Mouse (Mus musculus) heart, postnatal 14 days (tissue): Measurements from ENCODE around the gene Smco4. TPM values are rescaled to one million over a fixed set of nuclear protein-coding genes. Genes with fewer than 3 reads are reported as not detected.
"Not testable (repeated sequence)": the region's sequence is repeated elsewhere in the genome, so short reads cannot be mapped to it uniquely, and the experiment has no call there.

Experiments used
- DNase-seq, 2 experiments: peaks; one replicate each; pipeline ENCODE4 v3.0.0; 2021 to 2022
- intact Hi-C: fragments of 180-260 bp; cut with DNase I; formaldehyde crosslinking; loops from one replicate; pipeline ENCODE4 v1.15.1; 2025
- total RNA-seq, 2 experiments: library from RNA; stranded (reverse); gene quantifications; 2 replicates each; pipeline ENCODE4 v1.2.3; 2021

Gene Smco4
- total RNA-seq, 2 experiments from 2014 or later: 20.7 to 21.2 TPM

GRCm38 (mm10) chr9:15535418-15535817, 42.2 kb downstream of the Smco4 start:
- intact Hi-C loops: no loop called here
- DNase-seq: no peak

DNA sequence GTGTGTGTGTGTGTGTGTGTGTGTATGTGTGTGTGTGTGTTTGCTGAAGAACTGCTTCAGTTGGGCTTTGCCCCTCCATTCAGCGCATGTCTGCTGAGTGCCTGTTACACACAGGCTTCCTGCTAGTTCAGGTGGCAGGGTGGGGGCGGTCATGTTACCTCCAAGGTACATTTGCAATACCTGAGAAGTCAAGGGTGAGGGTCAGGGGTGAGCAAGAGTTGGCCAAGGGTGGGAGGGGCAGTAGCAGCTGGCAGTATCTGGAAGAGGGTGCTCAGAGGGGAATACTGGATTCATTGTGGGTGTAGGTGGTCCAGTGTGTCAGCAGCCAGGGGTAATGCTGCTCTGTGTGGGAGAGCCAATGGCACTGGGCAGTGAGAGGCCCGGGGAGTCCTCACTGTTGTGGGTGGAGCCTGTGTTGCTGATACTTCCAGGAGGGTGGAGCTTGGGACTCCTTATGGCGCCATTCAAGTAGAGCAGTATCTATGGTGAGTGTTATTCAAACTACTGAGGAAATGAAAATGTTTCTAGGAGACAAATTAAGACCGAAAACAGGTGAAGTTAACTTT, 43.7 kb downstream of the Smco4 start:
- intact Hi-C loops: no loop called here
- DNase-seq: no peak

GRCm38 (mm10) chr9:15537455-15538048, 44.3 kb downstream of the Smco4 start:
- intact Hi-C loops: no loop called here
- no peak for DNase-seq

DNA sequence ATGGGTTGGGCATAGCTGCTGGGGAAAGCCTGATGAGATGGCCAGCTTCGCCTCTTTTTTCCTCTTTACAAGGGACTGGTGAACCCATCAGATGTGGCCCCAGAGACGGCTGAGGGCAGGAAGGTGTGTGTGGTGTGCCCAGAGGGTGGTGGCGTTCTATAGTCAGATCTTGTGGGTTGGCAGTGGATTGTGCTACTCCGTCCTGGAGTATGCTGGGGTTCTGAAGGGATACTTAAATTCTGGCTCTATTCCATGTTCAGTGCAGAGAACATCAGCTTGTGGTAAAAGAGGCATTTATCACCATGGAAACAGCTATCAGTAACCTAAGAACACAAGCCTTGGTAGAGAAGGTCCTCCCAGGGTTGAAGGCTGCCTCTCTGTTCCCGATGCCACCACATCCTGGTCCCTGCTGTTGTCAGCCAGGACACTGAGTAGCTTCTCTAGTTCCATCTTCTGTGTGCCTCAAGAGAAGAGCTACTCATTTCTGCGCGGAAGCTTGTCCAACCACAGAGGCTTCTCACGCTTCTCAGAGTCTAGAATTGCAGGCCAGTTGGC, 45.8 kb downstream of the Smco4 start:
- intact Hi-C loops: no loop called here
- no peak for DNase-seq

- intact Hi-C loops: no loop called here
- no peak for DNase-seq
Observed at GRCm38 (mm10) chr9:15541735-15542354, 48.6 kb downstream of the Smco4 start.

DNA sequence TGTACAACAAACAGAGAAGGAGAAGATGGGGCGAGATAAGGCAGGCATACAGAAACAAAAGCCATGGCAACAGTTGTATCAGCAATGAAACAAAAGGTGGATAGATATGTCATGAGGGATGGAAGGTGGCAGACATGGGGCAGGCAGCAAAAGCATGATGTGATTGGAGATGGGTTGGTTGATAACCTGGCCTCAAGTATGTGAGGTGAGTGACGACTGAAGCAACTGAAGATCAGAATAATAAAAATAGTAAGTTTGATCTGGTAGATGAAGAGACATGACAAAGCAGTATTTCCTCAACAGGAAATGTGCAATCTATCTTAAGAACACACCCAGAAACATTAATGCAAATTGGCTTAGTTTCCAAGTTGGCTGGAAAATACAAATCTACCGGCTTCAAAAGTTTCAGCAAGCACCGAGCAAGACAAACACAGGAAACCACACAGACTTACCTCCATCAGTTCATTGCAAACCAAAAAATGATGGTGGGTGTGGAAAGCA, 57.3 kb downstream of the Smco4 start:
- DNase-seq: no peak
- intact Hi-C loops: no loop called here

- intact Hi-C loops: not testable (repeated sequence)
Observed at GRCm38 (mm10) chr9:15551073-15551472, 57.8 kb downstream of the Smco4 start.

DNA sequence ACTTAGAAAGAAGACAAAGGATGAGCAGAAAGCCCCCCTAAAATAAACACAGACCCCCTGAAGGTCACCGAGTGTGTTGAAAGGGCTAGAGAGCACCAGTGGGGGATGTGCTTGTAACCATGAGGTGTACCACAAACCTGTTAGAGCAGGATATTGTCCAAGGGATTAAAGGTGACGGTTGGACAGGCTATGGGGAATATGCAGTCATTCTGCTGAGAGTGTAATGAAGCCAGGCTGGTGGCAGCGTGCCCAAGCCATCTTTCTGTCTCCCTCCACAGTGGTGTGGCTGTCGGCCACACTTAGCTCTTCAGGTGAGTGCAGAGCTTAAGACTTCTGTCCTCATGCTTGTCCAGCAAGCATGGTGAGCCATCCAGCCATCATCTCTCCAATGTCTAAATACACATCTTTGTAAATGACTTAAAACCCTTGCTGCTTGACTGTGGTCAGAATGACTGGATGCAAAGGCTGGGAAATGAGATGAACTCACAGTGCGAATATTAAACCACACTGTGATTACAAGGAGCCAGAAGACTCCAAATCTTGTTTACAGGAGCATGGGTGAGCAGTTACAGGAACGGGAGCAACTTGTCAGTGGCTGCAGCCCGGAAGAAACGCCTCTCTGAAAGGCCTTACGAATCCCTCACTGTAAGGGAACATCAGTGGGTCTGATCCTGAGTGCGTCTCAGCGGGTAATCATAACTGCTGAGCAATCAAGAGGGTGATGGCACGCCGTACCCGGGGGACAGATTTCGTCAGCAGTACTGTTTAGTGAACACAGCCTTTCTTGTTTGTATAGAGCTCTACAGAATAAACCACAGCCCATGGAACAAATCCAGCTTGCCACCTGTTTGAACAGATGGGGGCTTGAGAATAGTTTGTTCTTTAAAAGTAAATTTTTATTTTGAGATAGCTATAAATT, 59.0 kb downstream of the Smco4 start:
- intact Hi-C loops: no loop called here
- DNase-seq: no peak

More at GRCm38 (mm10) chr9:15551073-15551472, 57.8 kb downstream of the Smco4 start:
- not testable (repeated sequence) for DNase-seq

DNA sequence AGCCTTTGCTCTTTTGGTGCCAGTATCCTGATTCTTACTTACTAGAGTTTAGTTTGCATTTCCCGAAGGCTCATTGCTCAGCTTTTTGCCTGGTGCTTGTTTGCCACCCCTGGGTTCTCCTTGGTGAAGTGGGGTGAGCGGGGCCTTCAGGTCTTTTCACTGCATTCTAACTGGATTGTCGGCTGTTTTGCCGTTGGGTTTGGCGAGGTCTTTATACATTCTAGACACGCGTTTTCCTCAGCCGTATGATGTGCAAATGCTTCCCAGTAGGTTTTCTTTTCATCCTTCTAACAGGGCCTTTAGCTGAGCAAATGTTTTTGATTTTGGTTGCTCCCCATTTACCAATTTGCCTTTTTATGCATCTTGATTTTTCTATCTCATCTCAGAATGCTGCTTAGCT, 60.1 kb downstream of the Smco4 start:
- intact Hi-C loops: no loop called here
- DNase-seq: no peak

GRCm38 (mm10) chr9:15560451-15560850, 67.2 kb downstream of the Smco4 start:
- DNase-seq: no peak
- intact Hi-C loops: no loop called here

DNA sequence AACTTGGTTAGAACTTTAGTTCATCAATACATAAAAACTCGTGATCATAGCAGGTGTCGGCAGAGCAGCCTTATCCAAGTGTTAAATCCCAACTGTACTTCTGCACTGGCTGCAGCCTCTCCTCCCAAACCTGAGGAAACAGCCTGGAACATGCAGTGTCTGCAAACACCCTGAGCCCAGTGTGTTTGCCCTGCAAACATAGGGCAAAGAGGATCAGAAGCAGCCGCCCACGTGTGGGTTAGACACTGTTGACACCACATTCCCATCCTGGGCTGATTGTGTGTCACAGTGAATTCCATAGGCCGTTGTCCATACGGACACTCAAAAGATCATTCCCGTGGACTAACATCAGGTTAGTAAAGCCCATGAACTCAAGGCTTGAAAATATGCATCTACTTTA, 69.1 kb downstream of the Smco4 start:
- no peak for DNase-seq
- intact Hi-C loops: no loop called here

DNA sequence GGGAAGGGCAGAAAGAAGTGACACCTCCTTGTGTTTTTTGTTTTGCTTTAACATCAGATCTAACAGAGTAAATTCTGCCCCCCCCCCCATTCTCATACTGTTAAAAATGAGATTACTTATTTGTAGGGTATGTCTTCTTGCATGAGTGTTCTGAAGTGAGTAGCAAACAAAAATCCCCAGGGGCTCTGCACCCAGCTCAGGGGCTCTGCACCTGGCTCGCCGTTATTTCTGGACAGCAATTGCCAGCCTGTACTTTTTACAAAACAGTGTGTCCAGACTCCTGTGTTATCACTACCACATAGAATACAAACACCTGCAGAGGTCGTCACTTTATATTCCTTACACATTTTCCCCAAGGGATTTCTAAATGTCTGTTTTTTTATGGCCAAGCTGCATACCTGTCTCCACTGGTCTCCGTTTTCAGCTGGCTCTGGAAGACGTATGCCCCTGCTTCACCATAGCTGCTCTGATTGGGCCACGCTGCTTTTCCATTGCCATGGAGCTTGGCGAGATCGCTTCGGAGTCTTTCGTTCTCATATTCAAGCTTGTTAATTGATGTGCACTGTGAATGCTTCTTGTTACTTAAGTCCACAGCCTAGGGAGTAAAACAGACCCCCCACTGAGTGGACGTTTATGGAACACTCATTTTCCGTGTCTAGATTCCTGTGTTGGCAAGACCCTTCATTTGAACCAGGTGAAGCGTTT, 81.7 kb downstream of the Smco4 start:
- intact Hi-C loops: no loop called here
- DNase-seq: no peak

DNA sequence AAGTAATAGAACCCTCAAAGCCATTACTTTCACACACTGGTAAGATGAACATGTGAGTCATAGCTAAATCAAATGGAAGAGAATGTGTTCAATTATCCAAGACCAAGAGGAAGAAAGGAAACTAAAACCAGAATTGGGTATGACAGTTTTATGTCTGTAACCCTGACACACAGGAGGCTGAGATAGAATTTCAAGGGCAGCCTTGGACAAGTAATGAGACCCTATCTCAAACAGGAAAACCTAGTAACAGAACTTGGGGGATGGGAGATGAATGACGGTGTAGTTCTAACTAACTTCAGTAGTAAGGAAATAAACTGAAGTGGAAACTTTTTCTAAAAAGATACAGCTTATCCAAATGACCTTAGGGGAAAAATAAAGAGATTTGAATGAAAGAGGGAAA, 85.2 kb downstream of the Smco4 start:
- no peak for DNase-seq
- intact Hi-C loops: no loop called here

GRCm38 (mm10) chr9:15578946-15579345, 85.7 kb downstream of the Smco4 start:
- intact Hi-C loops: no loop called here
- no peak for DNase-seq

DNA sequence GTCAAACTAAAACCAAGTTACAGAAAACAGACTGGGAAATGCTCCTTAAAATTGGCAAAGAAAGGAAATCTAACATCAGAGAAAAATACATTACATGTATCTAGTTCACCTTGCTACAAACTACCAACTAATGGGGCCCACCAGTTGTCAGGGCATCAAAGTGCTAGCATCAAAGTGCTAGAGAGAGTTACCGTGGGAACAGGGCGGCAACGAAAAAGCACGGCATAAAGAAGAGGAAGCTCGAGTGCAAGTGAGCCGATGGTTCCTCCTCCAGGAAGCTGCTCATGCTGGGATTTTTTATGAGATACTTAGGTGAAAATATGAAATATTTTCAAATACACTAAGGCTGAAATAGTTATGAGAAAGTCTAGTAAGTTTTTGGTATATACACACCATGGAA, 86.9 kb downstream of the Smco4 start:
- intact Hi-C loops: no loop called here
- no peak for DNase-seq

GRCm38 (mm10) chr9:15582026-15582425, 88.8 kb downstream of the Smco4 start:
- DNase-seq: no peak
- intact Hi-C loops: no loop called here

DNA sequence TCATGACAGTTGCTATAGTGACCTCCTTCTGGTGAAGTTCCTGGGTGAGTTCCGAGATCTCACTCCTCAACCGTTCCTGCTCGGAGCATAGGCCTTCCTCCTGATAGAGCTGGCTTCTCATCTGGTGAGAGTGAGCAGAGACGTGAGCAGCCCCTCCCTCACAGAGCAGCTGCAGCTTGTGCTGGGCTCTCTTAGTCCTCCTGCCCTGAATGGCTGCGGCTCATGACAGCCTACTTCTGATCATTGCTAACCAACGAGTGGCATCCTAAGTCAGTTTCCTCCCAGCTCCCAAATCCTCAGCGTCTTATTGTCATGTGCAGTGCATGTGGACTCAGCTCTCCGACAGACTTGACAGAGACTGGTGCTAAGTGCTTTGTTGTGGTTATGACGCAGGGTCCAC, 91.0 kb downstream of the Smco4 start:
- intact Hi-C loops: no loop called here
- no peak for DNase-seq

GRCm38 (mm10) chr9:15585956-15586355, 92.7 kb downstream of the Smco4 start:
- DNase-seq: no peak
- intact Hi-C loops: no loop called here

DNA sequence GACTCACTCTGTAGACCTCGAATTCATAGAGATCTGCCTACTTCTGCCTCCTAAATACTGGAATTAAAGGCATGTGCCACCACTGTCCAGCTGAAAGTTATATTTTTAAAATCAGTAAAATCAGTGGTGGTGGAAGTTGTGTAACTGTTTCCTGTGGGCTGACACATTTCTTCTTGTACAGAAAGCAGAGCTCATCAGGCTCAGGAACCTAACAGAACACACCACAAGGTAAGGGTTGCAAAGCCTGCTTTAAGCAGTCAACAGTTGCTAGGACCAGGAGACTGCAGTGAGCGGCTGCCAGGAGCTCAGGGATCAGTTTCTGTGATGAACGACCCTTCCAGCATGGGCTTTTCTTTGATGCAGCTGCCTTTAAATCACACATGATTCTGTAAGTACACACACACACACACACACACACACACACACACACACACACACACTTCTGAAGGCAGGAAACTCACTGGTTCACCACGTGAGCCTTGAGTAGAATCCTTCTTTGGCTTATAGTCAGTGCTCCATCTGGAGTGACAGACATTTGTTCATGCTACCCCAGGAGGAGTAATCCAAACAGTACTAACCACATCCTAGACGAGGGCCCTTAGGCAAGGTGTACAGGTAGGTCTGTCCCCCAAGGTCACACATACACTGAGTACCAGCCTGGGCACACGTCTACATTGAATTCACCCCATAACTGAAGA, 94.1 kb downstream of the Smco4 start:
- intact Hi-C loops: no loop called here
- no peak for DNase-seq

DNA sequence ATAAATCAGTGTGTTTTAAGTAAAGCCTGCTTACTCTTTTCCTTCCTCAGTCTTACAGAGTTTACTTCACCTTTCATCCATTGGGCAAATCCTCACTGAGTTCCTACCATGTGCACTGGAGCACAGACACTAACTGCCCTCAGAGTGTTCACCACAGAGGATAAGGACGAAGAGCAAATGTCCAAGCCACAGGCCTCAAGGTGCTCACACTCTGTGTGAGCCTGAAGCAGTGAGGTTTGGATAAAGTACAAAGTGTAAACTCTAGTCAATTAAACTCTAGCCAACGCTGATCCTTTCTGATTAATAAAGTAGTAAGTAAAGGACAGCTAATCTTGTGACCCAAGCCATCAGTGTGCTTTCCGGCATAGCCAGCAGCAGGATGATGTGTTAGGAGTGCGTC, 100.9 kb downstream of the Smco4 start:
- no peak for DNase-seq
- intact Hi-C loops: no loop called here
